Mouse (Mus musculus) ES-E14 (cell line): ENCODE results near the gene Dclre1c. TPM values are rescaled to one million over a fixed set of nuclear protein-coding genes. Genes with fewer than 3 reads are reported as not detected.
A peak's percentile ranks its signal among the peaks of the same experiment; 100 is the strongest.

Source experiments
- DNase-seq: peaks from one replicate; pipeline ENCODE4 v3.0.0-alpha.2; 2013; ENCODE audit warnings: low read depth, low spot score
- H3K27ac ChIP-seq: 2 replicates; pipeline ENCODE4 v1.5.1; 2012; ENCODE audit warnings: low read depth, mild to moderate bottlenecking, low read length, moderate library complexity, mixed read lengths; ENCODE audit not compliant: poor library complexity, insufficient read depth, severe bottlenecking
- H3K36me3 ChIP-seq: 2 replicates; pipeline ENCODE4 v1.6.1; 2012; ENCODE audit warnings: mild to moderate bottlenecking, low read length, moderate library complexity, mixed read lengths; ENCODE audit not compliant: control insufficient read depth, poor library complexity, insufficient read depth, severe bottlenecking
- H3K4me1 ChIP-seq, 2 experiments: fragments of 150-350 bp in 1 of 2; sonication (generic) in 1 of 2; 2 replicates each; pipeline ENCODE4 v1.6.1; 2012; ENCODE audit warnings: low read length in 2 of 2, mild to moderate bottlenecking in 1 of 2, mixed read lengths in 1 of 2; ENCODE audit not compliant: control insufficient read depth in 2 of 2, insufficient read depth in 2 of 2, poor library complexity in 1 of 2
- H3K4me3 ChIP-seq, 2 experiments: fragments of 150-350 bp in 1 of 2; sonication (generic) in 1 of 2; 2 replicates each; pipeline ENCODE4 v1.5.1; 2012; ENCODE audit warnings: low read length in 2 of 2, low read depth in 1 of 2, mild to moderate bottlenecking in 1 of 2, mixed read lengths in 1 of 2; ENCODE audit not compliant: insufficient read depth in 1 of 2, poor library complexity in 1 of 2, severe bottlenecking in 1 of 2
- H3K9ac ChIP-seq: 2 replicates; pipeline ENCODE4 v1.6.1; 2012; ENCODE audit warnings: low read depth, mild to moderate bottlenecking, low read length, mixed read lengths; ENCODE audit not compliant: poor library complexity, insufficient read depth, severe bottlenecking
- H3K9me3 ChIP-seq: fragments of 150-350 bp; sonication (generic); 2 replicates; pipeline ENCODE4 v1.6.1; 2012; ENCODE audit warnings: low read depth, mild to moderate bottlenecking, low read length; ENCODE audit not compliant: control insufficient read depth, insufficient read depth
- CHD2 ChIP-seq: IDR thresholded peaks from 2 replicates; pipeline ENCODE4 v1.6.1; 2014; ENCODE audit warnings: mild to moderate bottlenecking, low read depth, low read length, inconsistent platforms
- HCFC1 ChIP-seq: IDR thresholded peaks from 2 replicates; pipeline ENCODE4 v1.6.1; 2012; ENCODE audit warnings: low read length, inconsistent platforms, borderline replicate concordance; ENCODE audit not compliant: insufficient read depth
- MAFK ChIP-seq: IDR thresholded peaks from 2 replicates; pipeline ENCODE4 v1.6.1; 2014; ENCODE audit warnings: mild to moderate bottlenecking, low read depth, low read length, inconsistent platforms; ENCODE audit not compliant: insufficient read depth
- ZC3H11A ChIP-seq: IDR thresholded peaks from 2 replicates; pipeline ENCODE4 v1.6.1; 2012; ENCODE audit warnings: low read depth, mild to moderate bottlenecking, inconsistent platforms, low read length, borderline replicate concordance
- ZNF384 ChIP-seq: IDR thresholded peaks from 2 replicates; pipeline ENCODE4 v1.6.1; 2012; ENCODE audit warnings: low read depth, low read length, inconsistent platforms
- in situ Hi-C, 2 experiments: fragments of 600-800 bp; cut with MboI; formaldehyde crosslinking; loops; one replicate each; pipeline ENCODE4 v1.15.1; 2025; ENCODE audit warnings: low sequenced_read_pairs in 2 of 2, inconsistent platforms in 1 of 2; ENCODE audit not compliant: unreplicated experiment in 2 of 2
- total RNA-seq: library from RNA; depleted of rRNA; stranded (reverse); fragments of 300-350 nt; gene quantifications from 2 replicates; pipeline ENCODE4 v1.2.3, GENCODE M21; 2012

The Dclre1c gene
- total RNA-seq, 1 experiment: 8.3 TPM

DNA sequence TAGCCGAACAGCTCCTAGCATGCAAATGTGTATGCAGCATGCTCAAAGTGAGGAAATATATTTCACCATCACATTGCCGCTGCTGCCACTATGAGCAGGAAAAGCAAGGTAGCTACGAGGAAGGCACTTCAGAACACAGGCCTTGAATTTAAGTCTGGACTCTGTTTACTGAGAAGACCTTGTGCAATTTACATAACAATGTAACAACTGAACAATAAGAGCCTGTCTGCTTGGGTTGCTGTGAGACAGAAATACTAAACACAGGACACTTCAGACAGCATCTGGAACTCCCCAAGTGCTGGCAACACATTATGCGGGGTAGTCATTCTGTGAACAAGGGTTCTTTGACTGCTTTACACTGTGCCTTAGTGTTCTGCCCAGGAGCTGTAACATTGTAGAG is 3.8 kb upstream of the Dclre1c start:
- no peak overlapping the region for H3K9ac ChIP-seq
- H3K36me3 ChIP-seq: no peaks in the 10 kb centered on the region
- peaks cover 5 to 10% of the 10 kb centered on the region in 2 experiments; a peak in 3 of 4 replicates for H3K4me1 ChIP-seq
- in situ Hi-C loops: no loop called here
- TF ChIP-seq HCFC1 (no peak), MAFK (no peak), CHD2 (no peak), ZNF384 (no peak), ZC3H11A (no peak)
- no peak overlapping the region for H3K4me3 ChIP-seq
- H3K27ac ChIP-seq: no peak overlapping the region
- H3K9me3 ChIP-seq: no peaks in the 10 kb centered on the region
- no peak for DNase-seq

DNA sequence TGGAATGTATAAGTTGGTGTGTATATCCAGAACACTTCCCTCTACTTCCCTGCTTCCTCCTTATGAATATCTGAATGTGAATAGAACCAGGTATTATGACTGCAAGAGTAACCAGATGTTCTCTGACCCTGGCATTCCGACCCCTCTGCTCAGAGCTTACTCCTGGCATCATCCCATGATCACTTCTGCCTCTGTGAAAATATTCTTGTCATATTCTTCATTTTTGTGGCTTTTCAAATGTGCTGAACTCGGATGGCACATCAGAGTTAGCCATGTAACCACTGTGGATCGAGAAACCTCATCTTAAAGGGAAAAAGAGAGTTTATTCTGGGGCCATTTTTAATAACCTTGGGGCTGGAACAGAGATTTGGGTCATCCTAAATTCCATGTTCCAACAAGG is 1.4 kb upstream of the Dclre1c start, which contains the start of gene Meig1:
Gene Meig1, minus strand, starts transcription at position 101 of the 400 bp plus-strand sequence.
- Histone ChIP-seq H3K4me1 (peaks cover 5 to 10% of the 10 kb centered on the region in 2 experiments), H3K9me3 (no peaks in the 10 kb centered on the region), H3K4me3 (peak within 1 kb of the TSS in 1 of 2 experiments; percentile 62; a peak in 2 of 4 replicates), H3K27ac (no peak within 1 kb of the TSS), H3K36me3 (no peaks in the 10 kb centered on the region), H3K9ac (no peak within 1 kb of the TSS)
- TF ChIP-seq ZNF384 (no peak), MAFK (no peak), ZC3H11A (no peak), HCFC1 (no peak), CHD2 (no peak)
- in situ Hi-C loops: no loop called here
- no peak for DNase-seq

DNA sequence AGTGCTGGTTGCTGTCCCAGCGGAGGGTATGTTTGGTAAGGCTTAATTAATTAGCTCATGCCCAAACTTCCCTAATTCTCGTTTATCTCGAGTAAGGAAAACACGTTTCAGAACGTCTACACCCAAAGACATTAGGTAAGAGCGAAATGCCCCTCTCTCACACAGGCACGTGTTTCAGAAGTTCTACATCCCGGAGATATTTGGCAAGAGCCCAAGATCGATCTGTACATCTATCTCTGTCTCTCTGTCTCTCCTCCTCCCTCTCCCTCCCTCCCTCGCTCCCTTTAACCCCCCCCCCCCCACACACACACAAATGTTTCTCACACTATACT is 614 bp downstream of the Dclre1c start:
- peaks cover 5 to 7% of the 10 kb centered on the region in 2 experiments for H3K4me1 ChIP-seq
- TF ChIP-seq HCFC1: no peak
- TF ChIP-seq ZNF384: no peak
- TF ChIP-seq MAFK: no peak
- TF ChIP-seq ZC3H11A: no peak
- TF ChIP-seq CHD2: no peak
- H3K36me3 ChIP-seq: no peaks in the 10 kb centered on the region
- DNase-seq: no peak
- peak overlapping the region; percentile 79 to 95 for H3K4me3 ChIP-seq
- in situ Hi-C loops: no loop called here
- peak overlapping the region; percentile 77 for H3K9ac ChIP-seq
- H3K9me3 ChIP-seq: no peaks in the 10 kb centered on the region
- no peak overlapping the region for H3K27ac ChIP-seq

DNA sequence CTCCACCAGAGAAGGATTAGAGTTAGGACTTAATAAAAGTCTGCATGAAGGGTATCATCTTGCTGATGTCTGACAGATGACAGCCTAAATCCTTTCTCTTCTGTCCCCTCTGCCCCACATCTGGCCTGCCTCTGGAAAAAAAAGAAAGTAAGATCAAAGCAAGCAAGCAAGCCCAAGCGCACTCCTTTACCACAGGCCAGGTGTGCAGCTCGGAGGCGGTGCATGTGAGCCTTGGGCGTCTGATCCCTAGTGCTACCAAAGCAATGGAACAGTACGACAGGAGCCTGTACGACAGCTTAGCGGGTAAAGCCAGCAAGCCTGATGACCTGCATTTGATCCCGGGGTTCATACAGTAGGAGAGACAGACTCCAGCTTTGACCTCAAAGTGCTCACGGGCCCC is 7.0 kb downstream of the Dclre1c start:
- TF ChIP-seq ZNF384: no peak
- TF ChIP-seq HCFC1: no peak
- TF ChIP-seq MAFK: no peak
- TF ChIP-seq ZC3H11A: no peak
- no peak for TF ChIP-seq CHD2
- Histone ChIP-seq H3K9me3 (no peaks in the 10 kb centered on the region), H3K4me1 (no peaks in the 10 kb centered on the region; a peak in 1 of 4 replicates), H3K27ac (no peak overlapping the region), H3K4me3 (no peak overlapping the region), H3K36me3 (no peaks in the 10 kb centered on the region; the same call in 1 of the 2 replicates), H3K9ac (no peak overlapping the region)
- no peak for DNase-seq
- in situ Hi-C loops: no loop called here
